Mouse (Mus musculus) MEL (cell line): ENCODE data around the gene Mettl1. TPM values are rescaled to one million over a fixed set of nuclear protein-coding genes. Genes with fewer than 3 reads are reported as not detected.

Source experiments
- DNase-seq: peaks from one replicate; pipeline ENCODE4 v3.0.0; 2011; ENCODE audit warnings: low read depth, low spot score
- H3K27ac ChIP-seq: 2 replicates; pipeline ENCODE4 v1.5.1; 2012; ENCODE audit warnings: low read depth, mild to moderate bottlenecking, control low read depth, low read length, moderate library complexity; ENCODE audit not compliant: control insufficient read depth
- H3K27me3 ChIP-seq, 2 experiments: fragments of 150-350 bp in 1 of 2; sonication (generic) in 1 of 2; 2 replicates each; pipeline ENCODE4 v1.6.1; 2012; ENCODE audit warnings: low read length in 2 of 2, mild to moderate bottlenecking in 2 of 2, improper control_type of control experiment in 1 of 2, moderate library complexity in 1 of 2; ENCODE audit not compliant: insufficient read depth in 2 of 2, control insufficient read depth in 1 of 2
- H3K36me3 ChIP-seq, 2 experiments: 2 replicates each; pipeline ENCODE4 v1.6.1; 2012 to 2014; ENCODE audit warnings: low read length in 2 of 2, improper control_type of control experiment in 1 of 2, inconsistent platforms in 1 of 2, mild to moderate bottlenecking in 1 of 2; ENCODE audit not compliant: insufficient read depth in 2 of 2, control insufficient read depth in 1 of 2
- H3K4me1 ChIP-seq, 2 experiments: fragments of 150-350 bp in 1 of 2; sonication (generic) in 1 of 2; 2 replicates each; pipeline ENCODE4 v1.6.1; 2012; ENCODE audit warnings: low read length in 2 of 2, improper control_type of control experiment in 1 of 2, mild to moderate bottlenecking in 1 of 2; ENCODE audit not compliant: insufficient read depth in 2 of 2, control insufficient read depth in 1 of 2
- H3K4me3 ChIP-seq, 2 experiments: fragments of 150-350 bp in 1 of 2; sonication (generic) in 1 of 2; 2 replicates each; pipeline ENCODE4 v1.5.1; 2012; ENCODE audit warnings: low read depth in 2 of 2, low read length in 2 of 2, mild to moderate bottlenecking in 2 of 2, moderate library complexity in 2 of 2, control low read depth in 1 of 2, improper control_type of control experiment in 1 of 2; ENCODE audit not compliant: control insufficient read depth in 1 of 2, insufficient read depth in 1 of 2
- H3K79me2 ChIP-seq: 2 replicates; pipeline ENCODE4 v1.6.1; 2012; ENCODE audit warnings: mild to moderate bottlenecking, low read length, moderate library complexity; ENCODE audit not compliant: control insufficient read depth, poor library complexity, insufficient read depth
- H3K9ac ChIP-seq: 2 replicates; pipeline ENCODE4 v1.6.1; 2012; ENCODE audit warnings: low read depth, mild to moderate bottlenecking, control low read depth, low read length, moderate library complexity; ENCODE audit not compliant: control insufficient read depth, poor library complexity, severe bottlenecking
- H3K9me3 ChIP-seq: fragments of 150-350 bp; sonication (generic); replicated peaks from 2 replicates; pipeline ENCODE4 v1.6.1; 2012; ENCODE audit warnings: mild to moderate bottlenecking, low read length, improper control_type of control experiment, moderate library complexity; ENCODE audit not compliant: insufficient read depth
- BHLHE40 ChIP-seq: IDR thresholded peaks from 2 replicates; pipeline ENCODE4 v1.6.1; 2012; ENCODE audit warnings: low read depth, mild to moderate bottlenecking, inconsistent platforms, low read length, improper control_type of control experiment, borderline replicate concordance
- CHD1 ChIP-seq: IDR thresholded peaks from 2 replicates; pipeline ENCODE4 v1.6.1; 2012; ENCODE audit warnings: low read depth, mild to moderate bottlenecking, inconsistent platforms, low read length, improper control_type of control experiment
- E2F4 ChIP-seq: IDR thresholded peaks from 2 replicates; pipeline ENCODE4 v1.6.1; 2011; ENCODE audit warnings: low read depth, low read length, improper control_type of control experiment, borderline replicate concordance
- ELF1 ChIP-seq: IDR thresholded peaks from 2 replicates; pipeline ENCODE4 v1.6.1; 2014; ENCODE audit warnings: low read depth, mild to moderate bottlenecking, inconsistent platforms, low read length, improper control_type of control experiment, moderate library complexity
- EP300 ChIP-seq, 2 experiments: IDR thresholded peaks; 2 replicates each; pipeline ENCODE4 v1.6.1; 2011; ENCODE audit warnings: improper control_type of control experiment in 2 of 2, low read length in 2 of 2, low read depth in 1 of 2, mild to moderate bottlenecking in 1 of 2
- ETS1 ChIP-seq: IDR thresholded peaks from 2 replicates; pipeline ENCODE4 v1.6.1; 2012; ENCODE audit warnings: low read depth, mild to moderate bottlenecking, inconsistent platforms, low read length, improper control_type of control experiment, moderate library complexity
- GATA1 ChIP-seq: IDR thresholded peaks from 2 replicates; pipeline ENCODE4 v1.6.1; 2011; ENCODE audit warnings: low read depth, low read length, improper control_type of control experiment
- HCFC1 ChIP-seq: IDR thresholded peaks from 2 replicates; pipeline ENCODE4 v1.6.1; 2012; ENCODE audit warnings: low read depth, mild to moderate bottlenecking, inconsistent platforms, low read length, improper control_type of control experiment, moderate library complexity
- MAX ChIP-seq: IDR thresholded peaks from 2 replicates; pipeline ENCODE4 v1.6.1; 2011; ENCODE audit warnings: low read length, improper control_type of control experiment
- MXI1 ChIP-seq: IDR thresholded peaks from 2 replicates; pipeline ENCODE4 v1.6.1; 2011; ENCODE audit warnings: mild to moderate bottlenecking, low read depth, low read length, improper control_type of control experiment
- NELFE ChIP-seq: IDR thresholded peaks from 2 replicates; pipeline ENCODE4 v1.6.1; 2011; ENCODE audit warnings: low read depth, low read length, improper control_type of control experiment
- NRF1 ChIP-seq: IDR thresholded peaks from 2 replicates; pipeline ENCODE4 v1.6.1; 2014; ENCODE audit warnings: low read depth, mild to moderate bottlenecking, inconsistent platforms, low read length, improper control_type of control experiment, moderate library complexity; ENCODE audit not compliant: poor library complexity, insufficient read depth, severe bottlenecking
- POLR2AphosphoS2 ChIP-seq: IDR thresholded peaks from 2 replicates; pipeline ENCODE4 v1.6.1; 2011; ENCODE audit warnings: low read length, improper control_type of control experiment
- POLR2AphosphoS5 ChIP-seq: IDR thresholded peaks from 2 replicates; pipeline ENCODE4 v1.6.1; 2012; ENCODE audit warnings: low read depth, borderline replicate concordance, mild to moderate bottlenecking, inconsistent platforms, low read length, moderate library complexity, mixed read lengths
- RAD21 ChIP-seq: IDR thresholded peaks from 2 replicates; pipeline ENCODE4 v1.6.1; 2011; ENCODE audit warnings: mild to moderate bottlenecking, low read depth, low read length, improper control_type of control experiment
- RCOR1 ChIP-seq: IDR thresholded peaks from 2 replicates; pipeline ENCODE4 v1.6.1; 2012; ENCODE audit warnings: low read depth, mild to moderate bottlenecking, inconsistent platforms, low read length, improper control_type of control experiment
- USF1 ChIP-seq: IDR thresholded peaks from 2 replicates; pipeline ENCODE4 v1.6.1; 2014; ENCODE audit warnings: low read depth, mild to moderate bottlenecking, inconsistent platforms, low read length, improper control_type of control experiment, moderate library complexity
- USF2 ChIP-seq, 2 experiments: IDR thresholded peaks; 2 replicates each; pipeline ENCODE4 v1.6.1; 2011 to 2012; ENCODE audit warnings: improper control_type of control experiment in 2 of 2, low read length in 2 of 2, borderline replicate concordance in 1 of 2, inconsistent platforms in 1 of 2, low read depth in 1 of 2, mild to moderate bottlenecking in 1 of 2; ENCODE audit not compliant: insufficient read depth in 1 of 2
- ZC3H11A ChIP-seq: IDR thresholded peaks from 2 replicates; pipeline ENCODE4 v1.6.1; 2012; ENCODE audit warnings: low read depth, mild to moderate bottlenecking, inconsistent platforms, low read length, improper control_type of control experiment
- ZKSCAN1 ChIP-seq: IDR thresholded peaks from 2 replicates; pipeline ENCODE4 v1.6.1; 2012; ENCODE audit warnings: low read depth, mild to moderate bottlenecking, inconsistent platforms, low read length, improper control_type of control experiment, moderate library complexity
- ZMIZ1 ChIP-seq: IDR thresholded peaks from 2 replicates; pipeline ENCODE4 v1.6.1; 2012; ENCODE audit warnings: low read depth, mild to moderate bottlenecking, inconsistent platforms, low read length, improper control_type of control experiment, moderate library complexity
- ZNF384 ChIP-seq: IDR thresholded peaks from 2 replicates; pipeline ENCODE4 v1.6.1; 2012; ENCODE audit warnings: low read depth, mild to moderate bottlenecking, inconsistent platforms, low read length, improper control_type of control experiment
- polyA plus RNA-seq, 2 experiments: library from polyadenylated mRNA; stranded (reverse) in 1 of 2; unstranded in 1 of 2; fragments of >175 nt in 1 of 2; fragments of >200 nt in 1 of 2; gene quantifications; 2 replicates each; pipeline versions ENCODE4 v1.2.1 to v1.2.4; 2012; ENCODE audit warnings: low replicate concordance in 2 of 2, low read depth in 1 of 2; ENCODE audit not compliant: insufficient read length in 2 of 2, insufficient read depth in 1 of 2, missing spikeins in 1 of 2
- total RNA-seq: library from RNA; depleted of rRNA; stranded (reverse); fragments of 300-350 nt; gene quantifications from 2 replicates; pipeline ENCODE4 v1.2.3, GENCODE M21; 2012

The Mettl1 gene
- total and polyA plus RNA-seq, 3 experiments: 35.3 to 67.3 TPM; not detected in 1

GRCm38 (mm10) chr10:127080901-127081780 lies 39.9 kb downstream of the Mettl1 start:
- no peaks in the 10 kb centered on the region for H3K27me3 ChIP-seq
- no peaks in the 10 kb centered on the region for H3K36me3 ChIP-seq
- H3K4me3 ChIP-seq: no peak overlapping the region
- no peak for DNase-seq
- H3K79me2 ChIP-seq: no peaks in the 10 kb centered on the region
- H3K27ac ChIP-seq: no peak overlapping the region
- TF ChIP-seq MXI1 (no peak), NELFE (no peak), CHD1 (no peak), RCOR1 (no peak), MAX (no peak)
- H3K9ac ChIP-seq: no peak overlapping the region
- H3K9me3 ChIP-seq: no peaks in the 10 kb centered on the region
- no peaks in the 10 kb centered on the region for H3K4me1 ChIP-seq

- Histone ChIP-seq H3K9ac (no peak overlapping the region), H3K27me3 (no peaks in the 10 kb centered on the region), H3K36me3 (no peaks in the 10 kb centered on the region), H3K27ac (no peak overlapping the region), H3K4me3 (no peak overlapping the region), H3K4me1 (no peaks in the 10 kb centered on the region), H3K9me3 (no peaks in the 10 kb centered on the region), H3K79me2 (no peaks in the 10 kb centered on the region)
- no peak for TF ChIP-seq ZNF384
- TF ChIP-seq ZC3H11A: no peak
- no peak for TF ChIP-seq ZKSCAN1
- TF ChIP-seq MXI1: no peak
- no peak for TF ChIP-seq CHD1
- no peak for TF ChIP-seq POLR2AphosphoS5
- no peak for TF ChIP-seq POLR2AphosphoS2
- no peak for TF ChIP-seq EP300 (IDR thresholded peaks at IDR 0.05; ENCODE audit: low read depth in 1 of 2, low read length in 2 of 2)
- no peak for TF ChIP-seq E2F4
- TF ChIP-seq BHLHE40: no peak
- TF ChIP-seq RAD21: no peak
- no peak for TF ChIP-seq ELF1
- TF ChIP-seq USF1: no peak
- no peak for TF ChIP-seq HCFC1
- no peak for TF ChIP-seq NRF1
- no peak for TF ChIP-seq GATA1
- TF ChIP-seq USF2 (IDR thresholded peaks at IDR 0.05; ENCODE audit: borderline replicate concordance in 1 of 2, insufficient read depth in 1 of 2, low read depth in 1 of 2, low read length in 2 of 2): no peak
- TF ChIP-seq ETS1: no peak
- TF ChIP-seq ZMIZ1: no peak
- no peak for DNase-seq
Measured at GRCm38 (mm10) chr10:127081996-127082620, 40.9 kb downstream of the Mettl1 start.
